Mouse (Mus musculus) kidney, adult 2 months (tissue): ENCODE data around the gene Snrpa. TPM values are rescaled to one million over a fixed set of nuclear protein-coding genes. Genes with fewer than 3 reads are reported as not detected.
A peak's percentile ranks its signal among the peaks of the same experiment; 100 is the strongest.
"Not testable (repeated sequence)": the region's sequence is repeated elsewhere in the genome, so short reads cannot be mapped to it uniquely, and the experiment has no call there.

Source experiments
- DNase-seq: peaks from one replicate; pipeline ENCODE4 v3.0.0; 2021
- H3K27ac ChIP-seq: fragments of 200-500 bp; 2 replicates; pipeline ENCODE4 v1.5.1; 2012; ENCODE audit warnings: low read depth, low read length, control low read depth, inconsistent platforms; ENCODE audit not compliant: insufficient read depth
- H3K27me3 ChIP-seq: fragments of 200-500 bp; replicated peaks from 2 replicates; pipeline ENCODE4 v1.6.1; 2012; ENCODE audit warnings: mild to moderate bottlenecking, moderate library complexity, low read length, inconsistent platforms; ENCODE audit not compliant: control insufficient read depth, insufficient read depth
- H3K36me3 ChIP-seq: fragments of 200-500 bp; 2 replicates; pipeline ENCODE4 v1.6.1; 2012; ENCODE audit warnings: mild to moderate bottlenecking, moderate library complexity, low read length, inconsistent platforms; ENCODE audit not compliant: control insufficient read depth, insufficient read depth
- H3K4me1 ChIP-seq: fragments of 200-500 bp; 2 replicates; pipeline ENCODE4 v1.6.1; 2011; ENCODE audit warnings: low read length; ENCODE audit not compliant: control insufficient read depth, insufficient read depth
- H3K4me3 ChIP-seq: fragments of 200-500 bp; 2 replicates; pipeline ENCODE4 v1.5.1; 2011; ENCODE audit warnings: mild to moderate bottlenecking, low read depth, low read length, control low read depth; ENCODE audit not compliant: insufficient read depth
- CTCF ChIP-seq: fragments of 200-500 bp; conservative IDR thresholded peaks from 2 replicates; pipeline ENCODE4 v1.5.1; 2011; ENCODE audit warnings: low read depth, mild to moderate bottlenecking, control low read depth, low read length, moderate library complexity, mixed read lengths; ENCODE audit not compliant: insufficient read depth, insufficient read length
- POLR2A ChIP-seq: fragments of 200-500 bp; IDR thresholded peaks from one replicate; pipeline ENCODE4 v1.6.1; 2011; ENCODE audit warnings: low read depth, low read length, control low read depth
- WGBS: fragments of 180-500 bp; shearing (Covaris S2); methylation state at CpG from one replicate; pipeline ENCODE4 v1.1.7; 2018; 5-methylcytosine and 5-hydroxymethylcytosine counted together
- polyA plus RNA-seq: library from polyadenylated mRNA; depleted of rRNA; stranded (reverse); fragments of >200 nt; gene quantifications from 2 replicates; pipeline ENCODE4 v1.2.3, GENCODE M21; 2012; rRNA removed

The Snrpa gene
- 127 and 131 TPM in 2 replicates for polyA plus RNA-seq

DNA sequence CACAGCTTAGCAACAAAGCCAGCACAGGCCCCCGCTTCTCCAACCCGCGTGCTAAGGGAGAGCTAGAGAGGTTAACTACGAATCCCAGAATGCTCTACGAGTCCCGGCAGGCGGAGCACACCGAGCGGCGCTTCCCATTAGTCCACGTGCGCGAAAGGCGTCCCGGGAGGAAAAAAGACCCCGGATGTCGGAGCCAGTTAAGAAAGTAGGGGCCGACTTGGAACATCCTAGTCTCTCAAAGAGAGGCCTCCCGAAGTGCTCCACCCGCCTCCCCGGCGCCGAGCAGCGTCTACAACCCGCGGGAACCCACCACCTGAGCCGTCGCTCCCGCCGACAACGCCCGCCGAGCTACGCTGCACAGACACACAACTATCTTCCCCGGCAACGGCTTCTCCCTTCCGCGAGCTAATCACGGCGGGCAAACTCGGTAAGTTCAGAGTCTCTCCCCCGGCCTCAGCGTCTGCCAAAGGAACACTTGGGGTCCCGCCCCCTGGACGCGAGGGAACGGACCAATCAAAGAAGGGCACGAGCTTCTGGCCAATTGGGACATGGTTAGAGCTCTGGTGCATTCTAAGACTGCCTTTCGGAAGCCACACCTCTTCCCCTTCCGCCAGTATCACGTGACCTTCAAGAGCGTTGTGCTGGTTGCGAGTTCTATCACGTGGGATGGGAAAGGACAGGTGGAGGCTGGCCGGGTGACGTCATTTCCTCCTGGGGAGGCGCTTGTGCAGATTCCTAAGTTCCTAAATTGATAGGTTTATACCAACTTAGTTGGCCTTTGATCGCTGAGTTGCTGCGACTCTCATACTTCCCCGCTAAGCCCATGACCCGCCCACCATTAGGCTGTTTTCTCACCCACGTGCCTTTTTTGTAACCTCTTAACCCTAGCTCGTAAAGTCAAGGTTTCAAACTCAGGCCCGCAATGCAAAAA is at the start of gene Snrpa, which contains the start of gene BC024978:
Gene Snrpa (minus strand): TSS at position 591 of the 931 bp plus-strand sequence.
Gene BC024978 (plus strand): TSS at position 101 of the 931 bp plus-strand sequence.
- DNase-seq: peak; percentile 100
- peaks cover 4% of the 10 kb centered on the region; the same call in 1 of the 2 replicates for H3K4me1 ChIP-seq
- peak within 1 kb of the TSS; percentile 93 for H3K27ac ChIP-seq
- H3K27me3 ChIP-seq: no peaks in the 10 kb centered on the region
- H3K36me3 ChIP-seq: no peaks in the 10 kb centered on the region
- TF ChIP-seq CTCF (no peak), POLR2A (peak; percentile 49)
- peak within 1 kb of the TSS; percentile 80 for H3K4me3 ChIP-seq
- under 1% methylated on average over 64 of the region's 64 CpGs for WGBS

GRCm38 (mm10) chr7:27244088-27244487 is 48.0 kb upstream of the Snrpa start:
- not testable (repeated sequence) for H3K4me1 ChIP-seq, H3K27me3 ChIP-seq, DNase-seq, H3K36me3 ChIP-seq, H3K4me3 ChIP-seq, H3K27ac ChIP-seq
- 85% methylated on average over 2 of the region's 2 CpGs for WGBS
- 0 out of 2 replicates have a peak, but pooled peaks have one; percentile 28 for TF ChIP-seq CTCF

- Histone ChIP-seq H3K4me3 (no peak overlapping the region), H3K4me1 (no peaks in the 10 kb centered on the region), H3K27me3 (no peaks in the 10 kb centered on the region), H3K27ac (no peak overlapping the region), H3K36me3 (no peaks in the 10 kb centered on the region)
- no peak for DNase-seq
- TF ChIP-seq CTCF (no peak), POLR2A (no peak)
- WGBS: 70% methylated on average over 8 of the region's 8 CpGs
Measured at GRCm38 (mm10) chr7:27243211-27243610, 47.1 kb upstream of the Snrpa start.

GRCm38 (mm10) chr7:27238568-27238967 is 42.5 kb upstream of the Snrpa start:
- Histone ChIP-seq H3K36me3 (no peaks in the 10 kb centered on the region), H3K27ac (no peak overlapping the region), H3K4me3 (no peak overlapping the region), H3K27me3 (no peaks in the 10 kb centered on the region), H3K4me1 (peaks cover 5% of the 10 kb centered on the region)
- no peak for TF ChIP-seq POLR2A
- no peak for TF ChIP-seq CTCF
- no peak for DNase-seq
- WGBS: 91% methylated on average over 5 of the region's 5 CpGs

- H3K36me3 ChIP-seq: no peaks in the 10 kb centered on the region
- no peak overlapping the region for H3K4me3 ChIP-seq
- peaks cover 8% of the 10 kb centered on the region for H3K4me1 ChIP-seq
- WGBS: 74% methylated on average over 2 of the region's 2 CpGs
- peak; percentile 46 for TF ChIP-seq CTCF
- no peak for TF ChIP-seq POLR2A
- no peak overlapping the region for H3K27ac ChIP-seq
- H3K27me3 ChIP-seq: no peaks in the 10 kb centered on the region
- DNase-seq: no peak
Measured at GRCm38 (mm10) chr7:27237527-27237926, 41.5 kb upstream of the Snrpa start.

DNA sequence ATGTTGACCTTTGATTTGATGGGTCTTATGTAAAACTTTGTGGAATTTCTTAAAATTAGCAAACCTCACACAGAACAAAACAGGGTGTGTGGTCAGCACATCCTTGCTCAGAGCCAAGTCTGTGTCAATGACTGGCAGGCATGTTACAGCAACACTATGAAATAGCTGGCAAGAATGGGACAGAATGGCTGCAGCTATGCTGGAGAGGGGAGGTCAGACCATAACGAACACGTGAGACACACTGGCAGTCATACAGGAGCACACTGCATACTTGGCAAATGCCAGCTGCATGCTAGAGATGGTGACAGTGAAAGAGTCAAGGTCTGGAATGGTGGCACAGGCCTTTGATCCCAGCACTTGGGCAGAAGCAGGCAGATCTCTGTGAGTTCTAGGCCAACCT is 39.7 kb upstream of the Snrpa start:
- Histone ChIP-seq H3K27ac (no peak overlapping the region), H3K4me3 (no peak overlapping the region), H3K4me1 (peaks cover 8% of the 10 kb centered on the region), H3K36me3 (no peaks in the 10 kb centered on the region), H3K27me3 (no peaks in the 10 kb centered on the region)
- no peak for DNase-seq
- 80% methylated on average over 2 of the region's 2 CpGs for WGBS
- TF ChIP-seq CTCF (no peak), POLR2A (no peak)

DNA sequence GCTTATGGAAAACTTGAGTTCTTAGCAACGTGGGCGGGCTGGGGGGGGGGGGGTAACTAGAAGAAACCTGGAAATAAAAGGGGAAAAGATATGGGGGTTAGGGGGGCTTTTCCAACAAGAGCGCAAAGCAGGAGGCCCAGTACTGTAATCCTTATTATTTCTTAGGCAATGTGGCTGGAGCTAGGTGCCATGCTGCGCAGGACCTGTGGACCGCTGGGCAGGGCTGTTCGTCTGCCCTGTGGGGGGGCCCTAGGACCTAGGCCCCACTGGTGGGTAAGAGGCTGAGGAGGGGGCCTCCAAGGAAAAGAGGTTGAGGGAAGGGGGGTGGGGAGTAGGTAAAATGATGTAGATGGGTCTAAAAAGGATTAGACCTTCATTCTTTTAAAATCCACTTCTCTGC is 37.2 kb upstream of the Snrpa start:
- no peaks in the 10 kb centered on the region for H3K27me3 ChIP-seq
- WGBS: 3% methylated on average over 6 of the region's 6 CpGs
- H3K36me3 ChIP-seq: no peaks in the 10 kb centered on the region
- peaks cover 8% of the 10 kb centered on the region for H3K4me1 ChIP-seq
- DNase-seq: no peak
- peak overlapping the region; percentile 68 for H3K4me3 ChIP-seq
- H3K27ac ChIP-seq: no peak overlapping the region
- TF ChIP-seq POLR2A (no peak), CTCF (no peak)

DNA sequence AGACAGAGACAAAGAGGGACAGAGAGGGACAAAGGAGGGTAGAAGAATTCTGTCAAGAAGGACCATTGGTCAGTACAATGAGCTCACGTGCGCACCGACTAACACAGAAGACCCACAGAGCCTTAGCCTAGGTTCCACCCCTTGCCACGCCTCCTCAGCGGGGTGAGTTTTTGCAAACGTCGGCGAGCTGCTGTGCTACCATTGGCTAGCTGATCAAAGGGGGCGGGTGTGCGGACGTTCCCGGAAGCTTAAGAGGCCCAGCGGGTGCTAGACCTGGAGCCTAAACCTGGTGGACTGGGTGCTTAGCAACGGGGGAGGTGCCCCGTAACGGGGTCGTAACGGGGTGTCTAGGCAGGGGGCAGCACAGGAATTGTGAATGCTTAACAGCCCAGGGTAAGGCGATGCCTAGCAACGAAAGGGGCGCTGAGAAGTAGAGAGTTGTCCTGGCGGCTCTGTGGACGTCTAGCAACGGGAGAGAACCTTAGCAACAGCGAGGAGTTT is 36.8 kb upstream of the Snrpa start, which contains the start of gene Coq8b:
Gene Coq8b (plus strand): TSS at position 243 of the 501 bp plus-strand sequence.
- H3K36me3 ChIP-seq: no peaks in the 10 kb centered on the region
- DNase-seq: peak; percentile 98
- WGBS: under 1% methylated on average over 25 of the region's 25 CpGs
- peak within 1 kb of the TSS; percentile 29; the same call in 1 of the 2 replicates for H3K27ac ChIP-seq
- no peaks in the 10 kb centered on the region for H3K27me3 ChIP-seq
- TF ChIP-seq CTCF (no peak), POLR2A (peak; percentile 61)
- H3K4me3 ChIP-seq: peak within 1 kb of the TSS; percentile 68
- peaks cover 8% of the 10 kb centered on the region for H3K4me1 ChIP-seq
